Mouse (Mus musculus): ENCODE results near the gene Adh5. TPM values are rescaled to one million over a fixed set of nuclear protein-coding genes. Genes with fewer than 3 reads are reported as not detected.
A peak's percentile ranks its signal among the peaks of the same experiment; 100 is the strongest.

Adh5 gene
- polyA plus RNA-seq, 1 experiment = 61.8 TPM

GRCm38 (mm10) chr3:138489327-138490033, 46.6 kb downstream of the Adh5 start, which contains the start of gene Metap1:
Metap1 (minus strand) TSS chr3:138489515.
- peaks cover 1% of the 10 kb centered on the region; the same call in 1 of the 2 replicates for H3K4me1 ChIP-seq (ENCODE audit: control insufficient read depth, insufficient read depth, low read length)
- TF ChIP-seq CTCF (IDR thresholded peaks at IDR 0.05; ENCODE audit: control insufficient read depth, insufficient read depth, low read length) (no peak), POLR2A (IDR thresholded peaks at IDR 0.05; ENCODE audit: borderline replicate concordance, control insufficient read depth, low read depth, low read length) (peak; percentile 90; the same call in 1 of the 2 replicates)

GRCm38 (mm10) chr3:138490034-138490337, 47.1 kb downstream of the Adh5 start:
- peak overlapping the region; percentile 21 for H3K4me3 ChIP-seq (replicated peaks; ENCODE audit: control insufficient read depth, low read depth, low read length)

More at GRCm38 (mm10) chr3:138489327-138490033, 46.6 kb downstream of the Adh5 start, which contains the start of gene Metap1:
- Histone ChIP-seq H3K27ac (ENCODE audit: control insufficient read depth, insufficient read depth, low read depth, low read length, poor library complexity) (peak within 1 kb of the TSS; percentile 92), H3K4me3 (replicated peaks; ENCODE audit: control insufficient read depth, low read depth, low read length) (peak within 1 kb of the TSS; percentile 99)
- WGBS = under 1% methylated on average over 63 of the region's 65 CpGs

GRCm38 (mm10) chr3:138493668-138494067, 50.8 kb downstream of the Adh5 start:
- 19% methylated on average over 3 of the region's 3 CpGs for WGBS
- Histone ChIP-seq H3K4me1 (ENCODE audit: control insufficient read depth, insufficient read depth, low read length) (no peaks in the 10 kb centered on the region), H3K4me3 (replicated peaks; ENCODE audit: control insufficient read depth, low read depth, low read length) (no peak overlapping the region), H3K27ac (ENCODE audit: control insufficient read depth, insufficient read depth, low read depth, low read length, poor library complexity) (no peak overlapping the region)
- TF ChIP-seq CTCF (IDR thresholded peaks at IDR 0.05; ENCODE audit: control insufficient read depth, insufficient read depth, low read length) (no peak), POLR2A (IDR thresholded peaks at IDR 0.05; ENCODE audit: borderline replicate concordance, control insufficient read depth, low read depth, low read length) (no peak)

More at GRCm38 (mm10) chr3:138490034-138490337, 47.1 kb downstream of the Adh5 start:
- no peak overlapping the region for H3K27ac ChIP-seq (ENCODE audit: control insufficient read depth, insufficient read depth, low read depth, low read length, poor library complexity)
- no peak for TF ChIP-seq POLR2A (IDR thresholded peaks at IDR 0.05; ENCODE audit: borderline replicate concordance, control insufficient read depth, low read depth, low read length)
- no peak for TF ChIP-seq CTCF (IDR thresholded peaks at IDR 0.05; ENCODE audit: control insufficient read depth, insufficient read depth, low read length)
- H3K4me1 ChIP-seq (ENCODE audit: control insufficient read depth, insufficient read depth, low read length) = peaks cover 1% of the 10 kb centered on the region; the same call in 1 of the 2 replicates
- 7% methylated on average over 6 of the region's 6 CpGs for WGBS

GRCm38 (mm10) chr3:138494565-138494964, 51.7 kb downstream of the Adh5 start:
- TF ChIP-seq POLR2A (IDR thresholded peaks at IDR 0.05; ENCODE audit: borderline replicate concordance, control insufficient read depth, low read depth, low read length) (no peak), CTCF (IDR thresholded peaks at IDR 0.05; ENCODE audit: control insufficient read depth, insufficient read depth, low read length) (no peak)
- H3K4me3 ChIP-seq (replicated peaks; ENCODE audit: control insufficient read depth, low read depth, low read length) = no peak overlapping the region
- no peak overlapping the region for H3K27ac ChIP-seq (ENCODE audit: control insufficient read depth, insufficient read depth, low read depth, low read length, poor library complexity)
- H3K4me1 ChIP-seq (ENCODE audit: control insufficient read depth, insufficient read depth, low read length) = no peaks in the 10 kb centered on the region
- 19% methylated on average over 1 of the region's 1 CpGs for WGBS

GRCm38 (mm10) chr3:138495166-138496145, 52.6 kb downstream of the Adh5 start:
- 27% methylated on average over 11 of the region's 11 CpGs for whole genome bisulfite sequencing
- no peak overlapping the region for H3K4me3 ChIP-seq (replicated peaks; ENCODE audit: control insufficient read depth, low read depth, low read length)
- no peak for TF ChIP-seq POLR2A (IDR thresholded peaks at IDR 0.05; ENCODE audit: borderline replicate concordance, control insufficient read depth, low read depth, low read length)
- TF ChIP-seq CTCF (IDR thresholded peaks at IDR 0.05; ENCODE audit: control insufficient read depth, insufficient read depth, low read length) = no peak
- no peaks in the 10 kb centered on the region for H3K4me1 ChIP-seq (ENCODE audit: control insufficient read depth, insufficient read depth, low read length)
- H3K27ac ChIP-seq (ENCODE audit: control insufficient read depth, insufficient read depth, low read depth, low read length, poor library complexity) = no peak overlapping the region

GRCm38 (mm10) chr3:138498731-138499130, 55.8 kb downstream of the Adh5 start:
- WGBS = 85% methylated on average over 4 of the region's 4 CpGs
- H3K4me1 ChIP-seq (ENCODE audit: control insufficient read depth, insufficient read depth, low read length) = no peaks in the 10 kb centered on the region

GRCm38 (mm10) chr3:138499854-138500740, 57.2 kb downstream of the Adh5 start:
- 83% methylated on average over 15 of the region's 15 CpGs for WGBS
- Histone ChIP-seq H3K27ac (ENCODE audit: control insufficient read depth, insufficient read depth, low read depth, low read length, poor library complexity) (no peak overlapping the region), H3K4me3 (replicated peaks; ENCODE audit: control insufficient read depth, low read depth, low read length) (no peak overlapping the region)

More at GRCm38 (mm10) chr3:138498731-138499130, 55.8 kb downstream of the Adh5 start:
- no peak overlapping the region for H3K27ac ChIP-seq (ENCODE audit: control insufficient read depth, insufficient read depth, low read depth, low read length, poor library complexity)
- no peak overlapping the region for H3K4me3 ChIP-seq (replicated peaks; ENCODE audit: control insufficient read depth, low read depth, low read length)
- TF ChIP-seq CTCF (IDR thresholded peaks at IDR 0.05; ENCODE audit: control insufficient read depth, insufficient read depth, low read length) = no peak
- TF ChIP-seq POLR2A (IDR thresholded peaks at IDR 0.05; ENCODE audit: borderline replicate concordance, control insufficient read depth, low read depth, low read length) = no peak

More at GRCm38 (mm10) chr3:138499854-138500740, 57.2 kb downstream of the Adh5 start:
- H3K4me1 ChIP-seq (ENCODE audit: control insufficient read depth, insufficient read depth, low read length) = no peaks in the 10 kb centered on the region
- TF ChIP-seq POLR2A (IDR thresholded peaks at IDR 0.05; ENCODE audit: borderline replicate concordance, control insufficient read depth, low read depth, low read length) (no peak), CTCF (IDR thresholded peaks at IDR 0.05; ENCODE audit: control insufficient read depth, insufficient read depth, low read length) (no peak)
